Mouse (Mus musculus) v-Abl transformed pro-B cells (cell line): ENCODE results near the gene Mrps25.

Experiments used
- in situ Hi-C, 2 experiments: fragments of 400-800 bp; cut with MboI; formaldehyde crosslinking; loops; one replicate each; pipeline ENCODE4 v1.15.1; 2025; ENCODE audit not compliant: unreplicated experiment in 2 of 2

The Mrps25 gene

DNA sequence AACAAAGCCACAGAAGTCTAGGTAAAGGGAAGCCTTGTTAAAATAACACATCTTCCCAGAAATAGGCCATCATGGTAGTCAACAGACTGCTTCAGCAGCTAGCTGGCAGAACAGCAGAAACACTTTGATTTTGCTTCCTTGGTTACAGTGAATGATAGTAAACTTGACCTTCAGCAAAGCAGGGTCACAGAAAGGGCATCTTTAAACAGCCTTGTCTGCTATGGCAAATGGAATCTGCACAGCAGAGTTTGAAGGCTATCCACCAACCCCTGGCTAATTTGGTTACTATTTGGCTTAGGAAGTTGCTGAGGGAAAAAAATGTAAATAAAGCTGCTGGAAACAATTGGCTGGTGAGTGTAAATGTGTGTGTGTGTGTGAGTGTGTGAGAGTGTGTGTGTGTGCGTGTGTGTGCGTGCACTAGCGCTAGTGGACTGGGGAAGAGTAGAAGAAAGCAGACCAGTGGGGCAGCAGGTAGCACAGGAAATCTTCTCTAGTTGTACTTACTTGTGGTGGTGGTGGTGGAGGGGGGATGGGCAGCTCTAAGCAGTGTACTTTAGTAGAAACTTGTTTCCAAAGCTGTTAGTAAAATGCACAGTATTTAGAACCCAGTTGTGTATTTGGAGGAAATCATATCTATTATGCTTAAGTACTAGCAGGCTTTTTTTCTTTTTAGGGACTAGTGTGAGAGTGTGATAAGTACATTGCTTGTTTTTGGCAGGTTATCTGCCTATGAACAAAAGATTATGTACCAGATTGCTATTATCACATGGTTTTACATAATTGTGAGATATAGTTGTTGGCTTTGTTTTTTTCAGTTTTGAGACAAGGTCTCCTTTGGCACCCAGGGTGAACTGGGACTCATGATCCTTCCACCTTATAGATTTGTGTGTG, 51.6 kb downstream of the Mrps25 start:
- in situ Hi-C loops = no loop called here

DNA sequence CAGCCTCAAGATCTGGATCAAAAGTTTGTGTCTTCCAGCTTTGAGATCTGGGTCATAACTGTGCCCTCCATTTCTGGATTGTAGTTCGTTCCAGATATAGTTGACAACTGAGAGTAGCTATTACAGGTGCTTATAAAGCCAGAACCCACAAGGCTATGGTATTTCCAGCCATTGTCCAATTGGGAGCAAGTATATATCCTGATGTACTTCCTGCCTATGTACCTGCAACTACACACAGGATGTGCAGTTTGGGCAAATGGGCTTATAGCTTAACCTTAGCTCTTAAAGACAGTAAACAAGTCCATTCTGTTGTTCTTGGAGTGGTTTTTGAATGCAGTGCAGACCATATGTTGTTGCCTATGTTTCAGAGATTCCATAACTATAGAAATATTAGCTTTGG, 52.4 kb downstream of the Mrps25 start:
- in situ Hi-C loops = no loop called here

DNA sequence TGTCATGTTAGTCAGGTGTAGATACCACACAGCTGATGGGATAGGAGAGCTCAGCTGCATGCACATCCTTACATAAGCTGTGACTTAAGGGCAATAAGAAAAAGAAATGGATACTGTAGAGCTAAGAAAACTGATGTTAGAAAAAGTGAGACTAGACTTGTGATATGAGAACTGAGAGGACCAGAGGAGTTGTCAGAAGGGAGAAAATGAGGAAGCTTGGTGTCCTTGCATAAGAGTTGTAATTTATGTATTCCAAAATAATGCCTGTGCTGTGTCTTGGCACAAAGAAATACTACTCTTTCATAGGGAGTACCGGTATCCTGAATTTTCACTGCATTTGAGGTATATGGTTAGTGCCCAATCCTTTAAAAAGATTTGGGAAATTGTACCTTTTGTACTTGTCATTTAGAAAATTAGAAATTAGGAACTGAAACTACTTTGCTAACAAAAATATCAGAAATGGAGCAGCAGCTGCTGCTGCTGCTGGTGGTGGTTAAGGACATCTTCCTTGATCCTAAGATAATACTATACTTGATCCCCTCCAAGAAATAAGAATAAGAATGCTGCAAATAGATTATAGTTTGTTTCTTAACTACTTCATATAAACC, 56.9 kb downstream of the Mrps25 start:
- in situ Hi-C loops = no loop called here

DNA sequence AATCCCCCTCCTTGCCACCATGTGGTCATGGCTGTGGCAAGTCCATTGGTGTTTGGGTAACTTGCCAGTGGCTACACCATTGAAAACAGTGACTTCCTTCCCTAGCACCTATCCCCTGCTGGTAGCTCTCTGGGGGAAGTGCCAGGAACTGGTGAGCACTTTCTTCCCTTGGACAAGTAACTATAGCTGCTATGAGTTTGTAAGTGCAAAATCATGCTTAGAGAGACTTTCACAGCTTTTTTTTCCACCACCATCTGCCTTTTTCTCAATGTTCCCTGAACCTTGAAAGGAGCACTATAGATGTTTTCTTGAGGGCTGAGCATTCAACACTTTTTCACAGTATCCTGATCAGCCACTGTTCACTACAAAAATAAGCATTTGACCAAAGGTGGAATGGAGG, 59.3 kb downstream of the Mrps25 start:
- in situ Hi-C loops = no loop called here
